Mouse (Mus musculus): ENCODE results near the gene 4930590J08Rik.
A peak's percentile ranks its signal among the peaks of the same experiment; 100 is the strongest.
"Not testable (repeated sequence)": the region's sequence is repeated elsewhere in the genome, so short reads cannot be mapped to it uniquely, and the experiment has no call there.

4930590J08Rik gene

GRCm38 (mm10) chr6:91902509-91902908, at the start of gene 4930590J08Rik:
4930590J08Rik (plus strand) TSS chr6:91902809.
- DNase-seq (ENCODE audit: low spot score), result not testable (repeated sequence)

DNA sequence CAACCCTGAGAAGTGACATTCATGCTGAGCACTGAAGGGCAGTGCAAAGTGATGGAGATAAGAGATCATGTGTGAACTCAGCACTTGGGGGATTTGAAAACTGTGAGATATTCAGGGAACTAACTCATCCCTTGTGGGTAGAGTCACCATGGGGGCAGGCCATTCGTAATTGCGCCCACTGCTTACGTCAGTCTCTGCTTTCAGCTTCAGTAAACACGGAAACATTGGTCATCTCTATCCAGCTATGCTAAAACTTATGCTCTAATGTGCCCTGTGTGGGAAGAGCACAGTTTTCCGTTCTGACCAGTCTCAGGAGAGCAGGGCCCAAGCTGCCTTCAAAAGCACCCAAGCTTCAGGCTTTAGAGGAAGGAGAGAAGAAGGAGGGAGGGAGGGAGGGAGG, 44.3 kb upstream of the 4930590J08Rik start:
- DNase-seq (ENCODE audit: low spot score), result no peak

DNA sequence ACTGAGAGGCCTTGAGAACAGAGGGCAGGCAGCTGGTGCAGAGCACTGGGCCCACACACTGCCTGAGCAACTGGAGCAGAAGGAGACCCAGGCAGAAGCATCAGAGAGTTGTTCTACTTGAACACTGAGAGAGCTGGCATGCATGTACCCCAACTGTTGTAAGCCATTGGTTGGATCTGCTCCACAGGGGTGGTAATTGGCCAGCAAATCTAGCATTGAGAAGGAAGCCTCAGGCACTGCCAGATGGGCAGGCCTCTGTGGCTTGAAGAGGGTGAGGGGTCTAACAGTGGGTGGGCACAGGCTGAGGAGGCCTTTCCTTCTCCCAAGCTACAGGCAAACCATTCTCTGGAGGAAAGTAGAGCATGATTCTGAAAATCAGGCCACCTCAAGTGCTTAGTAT, 39.8 kb upstream of the 4930590J08Rik start:
- DNase-seq (ENCODE audit: low spot score), result no peak

DNA sequence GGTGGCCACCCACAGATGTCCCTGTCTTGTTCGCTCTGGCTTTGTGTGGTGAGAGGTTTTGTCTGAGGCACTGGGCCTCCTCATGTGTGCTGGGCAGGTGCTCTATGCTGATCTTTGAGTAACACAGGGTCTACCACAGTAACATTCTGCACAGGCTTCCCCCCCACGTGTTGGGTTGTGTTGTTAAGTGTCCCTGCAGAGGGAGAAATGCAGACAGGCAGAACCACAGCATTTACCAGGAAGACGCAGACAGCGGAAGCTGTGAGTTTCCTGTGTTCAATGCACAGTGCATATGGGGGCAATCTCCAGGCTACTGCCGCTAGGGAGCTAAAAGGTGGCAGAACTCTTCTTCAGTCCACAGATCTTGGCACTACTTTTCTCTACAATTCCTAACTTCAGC, 38.0 kb upstream of the 4930590J08Rik start:
- DNase-seq (ENCODE audit: low spot score), result no peak

DNA sequence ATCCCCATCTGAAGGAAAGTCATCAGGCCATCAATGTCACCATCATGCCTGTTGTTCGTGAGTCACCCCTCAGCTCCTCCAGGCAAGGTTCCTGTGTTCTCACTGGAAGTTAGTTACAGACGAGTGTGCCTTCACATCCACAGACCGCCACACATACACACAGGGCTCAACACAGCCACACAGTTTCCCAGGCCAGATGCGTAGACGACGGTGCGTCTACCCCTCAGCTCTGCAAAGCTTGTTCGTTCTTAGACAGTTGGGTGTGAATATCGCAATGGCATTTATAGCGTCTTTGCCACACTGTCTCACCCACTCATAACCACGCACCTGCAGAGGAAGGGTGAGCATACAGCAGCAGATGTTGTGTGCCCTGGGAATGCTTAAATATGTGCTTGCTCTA, 37.0 kb upstream of the 4930590J08Rik start:
- no peak for DNase-seq (ENCODE audit: low spot score)

GRCm38 (mm10) chr6:91868091-91868490, 34.5 kb upstream of the 4930590J08Rik start:
- no peak for DNase-seq (ENCODE audit: low spot score)

- DNase-seq (ENCODE audit: low spot score), result no peak
Measured at GRCm38 (mm10) chr6:91872781-91873180, 29.8 kb upstream of the 4930590J08Rik start.

DNA sequence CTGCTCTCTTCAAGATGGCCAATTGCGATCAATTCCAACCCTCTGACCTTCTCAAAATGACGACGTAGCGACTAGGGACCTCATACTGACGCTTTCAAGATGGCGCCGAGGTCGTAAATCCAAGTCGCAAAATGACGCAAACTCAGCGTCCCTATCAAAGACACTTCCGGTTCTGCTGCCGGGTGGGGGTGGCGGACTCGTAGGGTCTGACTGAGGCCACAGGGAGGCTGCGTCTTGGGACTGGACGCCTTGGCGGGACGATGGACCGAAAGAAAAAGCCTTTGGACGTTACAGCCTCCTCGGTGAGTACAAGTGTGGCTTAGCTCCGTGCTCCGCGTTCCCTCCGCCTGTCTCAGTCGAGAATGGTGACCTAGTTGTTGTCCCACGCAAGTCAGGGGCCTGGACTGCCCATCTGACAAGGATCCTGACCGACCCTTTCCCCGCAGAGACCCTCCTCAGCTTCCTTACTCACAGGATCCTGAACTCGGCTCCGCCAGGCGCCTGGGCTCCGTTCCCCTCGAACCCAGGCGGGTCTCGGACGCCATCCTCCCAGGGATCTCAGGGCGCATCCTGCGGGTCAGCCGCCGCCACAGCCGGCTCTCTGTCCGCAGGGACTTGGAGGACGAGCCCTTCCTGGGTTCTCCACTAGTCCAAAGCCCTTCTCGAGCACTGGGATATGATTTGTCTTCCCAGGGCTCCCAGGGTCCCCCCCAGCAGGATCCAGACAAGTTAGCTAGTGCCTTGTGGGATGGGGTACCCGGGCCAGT, 24.5 kb upstream of the 4930590J08Rik start, which contains the start of gene Ccdc174:
Gene Ccdc174 (plus strand): TSS at position 169 of the 767 bp plus-strand sequence.
- DNase-seq (ENCODE audit: low spot score), result peak; percentile 85

DNA sequence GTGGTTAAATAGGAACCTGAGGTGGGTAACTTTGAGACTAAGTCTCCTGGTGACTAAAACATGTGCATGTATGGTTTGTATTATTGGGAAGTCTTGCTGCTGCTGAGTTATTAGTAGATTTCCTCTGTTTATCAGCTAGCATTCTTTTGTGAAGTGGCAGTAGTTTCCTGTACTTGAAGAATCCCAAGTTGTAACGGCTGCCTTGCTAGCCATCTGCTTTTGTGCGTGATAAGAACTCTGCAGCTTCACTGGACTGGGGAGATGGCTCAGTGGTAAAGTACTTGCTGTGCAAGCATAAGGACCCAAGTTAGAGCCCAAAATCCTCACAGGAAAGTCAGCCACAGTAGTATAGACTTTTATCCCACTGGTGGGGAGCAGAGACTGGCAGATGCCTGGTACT, 18.8 kb upstream of the 4930590J08Rik start:
- no peak for DNase-seq (ENCODE audit: low spot score)

DNA sequence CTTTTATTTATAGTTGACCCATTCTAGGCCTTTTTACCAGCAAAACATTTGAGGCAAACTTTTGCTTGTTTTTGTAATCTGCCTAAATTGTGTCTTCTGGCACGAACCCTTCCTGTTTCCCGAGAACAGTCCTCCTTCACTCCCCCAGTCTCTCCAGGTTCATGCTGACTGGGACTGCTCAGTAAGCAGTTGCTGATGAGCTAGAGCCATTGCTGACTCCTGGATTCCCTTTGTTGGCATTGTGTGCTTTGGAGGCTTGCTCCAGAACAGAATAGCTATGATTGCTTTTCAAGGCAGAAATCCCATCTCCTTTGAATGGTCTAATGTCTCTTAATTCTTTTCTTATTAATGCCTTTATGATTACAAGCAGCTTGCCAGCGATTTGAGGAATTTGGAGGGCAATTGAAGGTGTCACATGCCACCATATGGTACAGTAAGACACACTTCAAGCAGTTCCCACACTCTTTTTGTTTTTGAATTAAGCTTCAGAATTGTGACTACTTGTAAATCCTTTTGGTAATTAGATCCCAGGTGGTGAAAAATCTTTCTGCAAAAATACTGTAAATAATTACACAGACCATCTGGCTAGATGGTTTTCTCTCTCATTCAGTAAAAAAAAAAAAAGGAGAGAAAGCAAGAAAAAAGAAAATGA, 13.2 kb upstream of the 4930590J08Rik start:
- DNase-seq (ENCODE audit: low spot score), result no peak

GRCm38 (mm10) chr6:91890615-91891014, 12.0 kb upstream of the 4930590J08Rik start:
- DNase-seq (ENCODE audit: low spot score), result no peak

GRCm38 (mm10) chr6:91891776-91892175, 10.8 kb upstream of the 4930590J08Rik start:
- DNase-seq (ENCODE audit: low spot score), result no peak

DNA sequence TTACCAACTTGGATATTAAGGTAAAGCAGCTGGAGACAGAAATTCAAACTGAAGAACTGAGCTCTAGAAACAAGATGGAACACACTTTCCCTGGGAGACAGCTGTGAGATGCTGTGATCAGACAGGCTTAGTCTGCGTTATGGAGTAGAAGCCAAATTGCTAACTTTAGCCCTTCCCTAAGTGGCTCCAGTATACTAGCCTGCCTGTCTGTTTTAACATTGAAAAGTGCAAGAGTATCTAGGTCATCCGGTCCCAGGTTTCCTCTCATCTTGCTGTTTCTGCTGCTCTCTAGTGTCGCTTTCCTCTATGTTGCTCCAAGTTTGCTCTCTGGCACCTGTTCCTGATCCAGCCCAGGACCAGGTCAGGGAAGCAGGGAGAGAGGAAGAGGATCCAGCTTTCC, 5.8 kb upstream of the 4930590J08Rik start:
- no peak for DNase-seq (ENCODE audit: low spot score)

- DNase-seq (ENCODE audit: low spot score), result peak; percentile 38
Measured at GRCm38 (mm10) chr6:91901505-91901904, 1.1 kb upstream of the 4930590J08Rik start.

DNA sequence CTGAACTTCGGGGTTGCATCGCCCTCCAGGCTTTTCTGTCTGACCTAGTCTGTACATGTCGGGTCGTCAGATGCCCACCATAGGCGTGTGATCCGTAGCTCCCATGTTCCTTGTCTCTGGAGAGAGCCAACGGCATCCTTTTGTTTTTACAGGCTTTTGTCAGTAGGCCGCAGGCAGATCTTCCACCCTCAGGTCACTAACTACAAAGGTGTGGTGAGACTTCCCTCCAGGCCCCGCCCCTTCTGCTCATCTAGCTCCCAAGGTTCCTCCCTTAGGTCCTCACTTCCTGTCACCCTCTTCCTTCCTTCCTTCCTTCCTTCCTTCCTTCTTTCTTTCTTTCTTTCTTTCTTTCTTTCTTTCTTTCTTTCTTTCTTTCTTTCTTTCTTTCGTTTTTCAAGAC, 11.4 kb downstream of the 4930590J08Rik start:
- no peak for DNase-seq (ENCODE audit: low spot score)

- DNase-seq (ENCODE audit: low spot score), result no peak
Measured at GRCm38 (mm10) chr6:91917286-91917685, 14.7 kb downstream of the 4930590J08Rik start.

DNA sequence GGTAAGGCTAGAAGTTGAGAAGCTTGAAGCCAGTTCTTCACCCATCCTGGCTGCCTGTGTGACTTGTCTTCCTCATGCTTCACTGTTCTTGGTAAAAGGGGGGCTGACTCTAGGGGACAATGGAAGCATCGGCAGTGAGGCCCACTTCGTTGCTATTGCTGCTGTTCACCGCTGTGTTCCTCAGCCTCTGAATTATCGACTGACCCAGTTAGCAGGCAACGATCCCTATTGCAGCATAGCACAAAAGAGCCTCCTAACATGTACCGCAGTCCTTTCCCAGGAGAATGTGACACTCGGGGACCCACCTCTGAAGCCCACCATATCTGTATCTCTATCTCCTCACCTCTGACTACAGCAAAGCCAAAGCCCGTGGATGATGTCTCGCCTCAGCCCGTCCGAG, 15.1 kb downstream of the 4930590J08Rik start:
- DNase-seq (ENCODE audit: low spot score), result no peak

- no peak for DNase-seq (ENCODE audit: low spot score)
Measured at GRCm38 (mm10) chr6:91931231-91931630, 28.6 kb downstream of the 4930590J08Rik start.

GRCm38 (mm10) chr6:91938491-91938890, 35.9 kb downstream of the 4930590J08Rik start:
- DNase-seq (ENCODE audit: low spot score), result no peak

- DNase-seq (ENCODE audit: low spot score), result no peak
Measured at GRCm38 (mm10) chr6:91948426-91948825, 45.8 kb downstream of the 4930590J08Rik start.

- DNase-seq (ENCODE audit: low spot score), result not testable (repeated sequence)
Measured at GRCm38 (mm10) chr6:91958015-91958414, 55.4 kb downstream of the 4930590J08Rik start.

DNA sequence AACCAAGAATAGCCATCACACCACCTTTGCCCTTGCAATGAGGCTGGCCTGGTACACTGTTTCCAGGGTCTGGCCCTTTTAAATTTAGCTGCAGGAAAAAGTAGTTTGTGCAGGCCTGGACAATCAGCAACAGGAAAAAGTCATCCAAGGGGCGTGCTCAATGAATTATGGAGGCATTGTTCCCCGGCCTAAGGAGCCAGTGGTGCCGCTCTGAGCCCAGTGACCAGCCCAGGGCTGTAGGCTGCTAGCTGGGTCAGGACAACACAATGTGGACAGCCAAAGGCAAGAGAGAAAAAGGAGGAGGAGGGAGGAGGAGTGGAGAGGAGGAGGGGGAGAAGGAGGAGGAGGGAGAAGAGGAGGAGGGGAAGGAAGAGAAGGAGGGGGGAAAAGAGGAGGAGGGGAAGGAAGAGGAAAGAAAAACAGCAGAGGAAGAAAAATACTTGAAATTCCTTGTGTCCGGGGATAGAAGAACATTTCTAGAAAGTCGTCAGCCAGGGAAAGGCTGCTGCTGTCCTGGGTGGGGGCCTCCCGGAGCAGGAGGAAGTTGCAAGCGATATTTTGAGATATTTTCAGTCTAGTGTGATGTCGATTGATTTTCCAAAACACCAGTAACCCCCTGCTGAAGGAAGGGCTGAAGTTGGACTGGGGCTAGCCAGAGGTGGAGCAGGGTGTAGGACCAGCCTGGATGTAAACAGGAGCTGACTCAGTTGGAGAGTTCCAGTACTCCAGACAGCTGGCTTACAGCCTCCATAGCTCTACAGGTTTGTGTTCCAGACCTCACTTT, 57.6 kb downstream of the 4930590J08Rik start:
- no peak for DNase-seq (ENCODE audit: low spot score)

- DNase-seq (ENCODE audit: low spot score), result no peak
Measured at GRCm38 (mm10) chr6:91963429-91963828, 60.8 kb downstream of the 4930590J08Rik start.
